Mouse (Mus musculus) kidney, embryonic 16.5 days (tissue): ENCODE measurements around the gene Zbed3. TPM values are rescaled to one million over a fixed set of nuclear protein-coding genes. Genes with fewer than 3 reads are reported as not detected.

Source experiments
- ATAC-seq: fragments of 200-750 bp; cut with Nextera tagmentation; 2 replicates; pipeline ENCODE4 v1.8.0; 2017; ENCODE audit warnings: moderate TSS enrichment; ENCODE audit not compliant: low FRiP score, low TSS enrichment
- H3K27ac ChIP-seq: fragments of 300-500 bp; sonication (generic); 2 replicates; pipeline ENCODE4 v1.5.1; 2014; ENCODE audit warnings: low read length
- H3K27me3 ChIP-seq: fragments of 300-500 bp; sonication (generic); 2 replicates; pipeline ENCODE4 v1.6.1; 2014; ENCODE audit warnings: low read length, control low read depth, mixed read lengths; ENCODE audit not compliant: insufficient read depth
- H3K36me3 ChIP-seq: fragments of 300-500 bp; sonication (generic); 2 replicates; pipeline ENCODE4 v1.6.1; 2014; ENCODE audit warnings: low read length, control low read depth, mixed read lengths; ENCODE audit not compliant: insufficient read depth
- H3K4me1 ChIP-seq: fragments of 300-500 bp; sonication (generic); 2 replicates; pipeline ENCODE4 v1.6.1; 2014; ENCODE audit warnings: low read length, control low read depth, mixed read lengths; ENCODE audit not compliant: insufficient read depth
- H3K4me2 ChIP-seq: fragments of 300-500 bp; sonication (generic); replicated peaks from 2 replicates; pipeline ENCODE4 v1.6.1; 2014; ENCODE audit warnings: low read depth, low read length
- H3K4me3 ChIP-seq: fragments of 300-500 bp; sonication (generic); 2 replicates; pipeline ENCODE4 v1.5.1; 2014; ENCODE audit warnings: mild to moderate bottlenecking, low read length
- H3K9ac ChIP-seq: fragments of 300-500 bp; sonication (generic); replicated peaks from 2 replicates; pipeline ENCODE4 v1.6.1; 2014; ENCODE audit warnings: low read length
- H3K9me3 ChIP-seq: fragments of 300-500 bp; sonication (generic); 2 replicates; pipeline ENCODE4 v1.6.1; 2016; ENCODE audit warnings: low read length, control low read depth
- WGBS: fragments of 180-500 bp; shearing (Covaris S2); extraction: QIAGEN DNeasy Blood & Tissue Kit; methylation state at CpG from one replicate; pipeline ENCODE4 v1.1.7; 2014; 5-methylcytosine and 5-hydroxymethylcytosine counted together
- polyA plus RNA-seq: library from polyadenylated mRNA; unstranded; fragments of >200 nt; fragmentation: Nextera tagmentation; extraction: Ambion mirVana; gene quantifications from 2 replicates; pipeline ENCODE4 v1.2.1, GENCODE M21; 2015

The Zbed3 gene
- polyA plus RNA-seq, 1 experiment from 2014 or later, result 77.8 TPM

GRCm38 (mm10) chr13:95312016-95312415 is 11.4 kb upstream of the Zbed3 start:
- H3K27me3 ChIP-seq, result no peaks in the 10 kb centered on the region
- H3K27ac ChIP-seq, result no peak overlapping the region
- no peaks in the 10 kb centered on the region for H3K36me3 ChIP-seq
- no peak for ATAC-seq
- no peak overlapping the region for H3K9ac ChIP-seq
- no peak overlapping the region for H3K4me2 ChIP-seq
- no peak overlapping the region for H3K4me3 ChIP-seq
- H3K9me3 ChIP-seq, result no peaks in the 10 kb centered on the region; the same call in 1 of the 2 replicates
- 80% methylated on average over 6 of the region's 6 CpGs for WGBS
- peaks cover 6% of the 10 kb centered on the region for H3K4me1 ChIP-seq

- Histone ChIP-seq H3K4me2 (no peak overlapping the region), H3K4me3 (no peak overlapping the region), H3K9ac (no peak overlapping the region), H3K36me3 (no peaks in the 10 kb centered on the region), H3K4me1 (peaks cover 21% of the 10 kb centered on the region; the same call in 1 of the 2 replicates), H3K27ac (peak overlapping the region; percentile 89), H3K9me3 (no peaks in the 10 kb centered on the region), H3K27me3 (no peaks in the 10 kb centered on the region)
- WGBS, result 67% methylated on average over 6 of the region's 6 CpGs
- no peak; the same call in 1 of the 2 replicates for ATAC-seq
Measured at GRCm38 (mm10) chr13:95319153-95319552, 4.3 kb upstream of the Zbed3 start.

DNA sequence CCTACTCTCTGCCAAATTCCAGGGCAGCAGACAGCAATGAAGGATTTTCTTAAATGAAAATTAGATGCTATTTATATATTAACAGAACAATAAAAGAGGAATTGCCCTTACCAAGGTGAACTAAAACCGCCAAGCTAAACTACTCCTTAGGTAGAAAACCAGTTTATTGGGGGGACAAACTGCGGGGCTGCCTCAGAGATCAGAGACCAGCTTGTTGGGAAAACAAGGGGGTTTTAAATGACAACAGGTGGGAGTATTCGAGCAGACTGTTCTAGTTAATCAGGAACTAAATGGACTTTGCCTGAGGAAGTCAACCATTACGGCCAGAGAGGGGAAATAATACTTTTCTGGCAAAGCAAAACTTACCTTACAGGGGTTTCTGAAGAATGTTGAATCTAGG is 3.0 kb upstream of the Zbed3 start:
- no peak for ATAC-seq
- no peaks in the 10 kb centered on the region for H3K36me3 ChIP-seq
- H3K4me3 ChIP-seq, result no peak overlapping the region
- H3K27ac ChIP-seq, result peak overlapping the region; percentile 86
- H3K27me3 ChIP-seq, result no peaks in the 10 kb centered on the region
- no peaks in the 10 kb centered on the region for H3K9me3 ChIP-seq
- H3K4me1 ChIP-seq, result peaks cover 20% of the 10 kb centered on the region; the same call in 1 of the 2 replicates
- no peak overlapping the region for H3K4me2 ChIP-seq
- H3K9ac ChIP-seq, result no peak overlapping the region
- 11% methylated on average over 4 of the region's 4 CpGs for WGBS

DNA sequence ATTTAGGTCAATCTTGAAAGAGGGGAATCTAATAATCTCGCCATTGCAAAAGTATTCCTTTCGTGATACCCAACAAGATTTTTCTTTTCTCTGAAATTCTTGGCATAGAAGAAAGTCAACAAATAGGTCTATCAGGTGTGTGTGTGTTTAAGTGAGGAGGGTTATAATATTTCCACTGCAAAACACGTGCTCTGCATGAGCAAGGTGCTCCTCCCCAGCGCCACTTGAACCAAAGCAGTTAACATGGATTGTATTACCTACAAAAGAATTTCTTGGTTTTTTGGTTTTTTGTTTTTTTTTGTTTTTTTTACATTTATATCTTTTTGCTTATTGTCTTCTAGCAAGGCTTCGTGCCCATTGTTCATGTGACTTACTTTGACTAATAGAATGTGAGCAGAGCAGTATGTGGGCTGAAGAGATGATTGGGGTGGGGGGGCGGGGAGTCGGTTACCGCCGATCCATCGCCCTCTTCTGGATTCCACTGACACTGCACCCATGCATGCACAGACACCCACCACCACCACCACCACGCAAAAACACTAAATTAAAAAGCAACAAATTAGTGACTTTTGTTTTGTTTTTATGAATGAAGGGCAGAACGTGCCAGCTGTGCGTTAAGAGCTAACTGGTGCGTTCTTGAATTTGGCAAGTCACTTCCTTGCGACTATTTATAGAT is 676 bp downstream of the Zbed3 start:
- H3K9ac ChIP-seq, result peak overlapping the region; percentile 98
- H3K27me3 ChIP-seq, result no peaks in the 10 kb centered on the region
- 24% methylated on average over 15 of the region's 15 CpGs for WGBS
- H3K27ac ChIP-seq, result peak overlapping the region; percentile 100
- no peaks in the 10 kb centered on the region for H3K9me3 ChIP-seq
- H3K4me1 ChIP-seq, result peaks cover 44% of the 10 kb centered on the region
- H3K4me3 ChIP-seq, result peak overlapping the region; percentile 85
- H3K36me3 ChIP-seq, result no peaks in the 10 kb centered on the region
- ATAC-seq, result no peak
- H3K4me2 ChIP-seq, result peak overlapping the region; percentile 74

GRCm38 (mm10) chr13:95324626-95325079 is 1.2 kb downstream of the Zbed3 start:
- 0% methylated on average over 22 of the region's 22 CpGs for WGBS
- H3K4me1 ChIP-seq, result peaks cover 46% of the 10 kb centered on the region
- H3K4me2 ChIP-seq, result peak overlapping the region; percentile 74
- no peaks in the 10 kb centered on the region for H3K27me3 ChIP-seq
- H3K27ac ChIP-seq, result peak overlapping the region; percentile 100
- H3K4me3 ChIP-seq, result peak overlapping the region; percentile 85
- peak overlapping the region; percentile 98 for H3K9ac ChIP-seq
- ATAC-seq, result peak; percentile 14
- H3K9me3 ChIP-seq, result no peaks in the 10 kb centered on the region
- H3K36me3 ChIP-seq, result no peaks in the 10 kb centered on the region

GRCm38 (mm10) chr13:95325080-95325906 is 1.9 kb downstream of the Zbed3 start:
- H3K9me3 ChIP-seq, result no peaks in the 10 kb centered on the region
- no peaks in the 10 kb centered on the region for H3K27me3 ChIP-seq
- H3K4me2 ChIP-seq, result peak overlapping the region; percentile 74
- H3K4me1 ChIP-seq, result peaks cover 42% of the 10 kb centered on the region
- peak overlapping the region; percentile 85 for H3K4me3 ChIP-seq
- ATAC-seq, result peak; percentile 83
- H3K36me3 ChIP-seq, result no peaks in the 10 kb centered on the region
- peak overlapping the region; percentile 98 for H3K9ac ChIP-seq
- WGBS, result under 1% methylated on average over 63 of the region's 63 CpGs
- peak overlapping the region; percentile 100 for H3K27ac ChIP-seq

DNA sequence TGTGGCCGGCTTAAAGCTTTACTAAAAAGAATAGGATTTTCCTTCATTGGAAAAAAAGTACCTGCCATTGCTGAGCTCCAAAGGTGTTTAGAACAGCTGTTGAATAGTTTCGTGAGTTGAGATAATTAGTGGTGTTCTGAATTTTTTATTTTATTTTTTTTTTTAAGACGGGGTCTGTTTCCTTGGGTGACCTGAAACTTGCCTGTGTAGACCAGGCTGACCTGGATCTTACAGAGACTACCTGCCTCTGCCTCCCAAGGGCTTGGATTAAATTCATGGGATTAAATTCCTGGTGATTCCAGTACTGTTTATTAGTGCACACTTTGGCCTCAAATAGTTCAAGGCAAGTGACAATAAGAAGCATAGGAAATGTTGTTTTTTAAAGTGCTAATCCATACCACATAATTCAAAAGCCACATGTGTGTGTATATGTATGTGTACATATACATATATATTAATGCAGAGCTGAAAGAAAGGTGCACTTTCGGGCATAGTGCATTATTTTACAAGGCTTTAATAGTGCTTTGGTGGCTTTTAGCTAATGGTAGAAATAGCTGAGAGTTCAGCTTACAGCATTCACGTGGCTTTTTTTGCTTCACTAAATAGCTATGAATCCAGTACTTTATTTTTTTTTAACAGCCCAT is 2.6 kb downstream of the Zbed3 start:
- Histone ChIP-seq H3K4me1 (peaks cover 44% of the 10 kb centered on the region), H3K27me3 (no peaks in the 10 kb centered on the region), H3K36me3 (no peaks in the 10 kb centered on the region), H3K27ac (peak overlapping the region; percentile 100), H3K9ac (peak overlapping the region; percentile 98), H3K4me3 (peak overlapping the region; percentile 85), H3K9me3 (no peaks in the 10 kb centered on the region), H3K4me2 (peak overlapping the region; percentile 74)
- WGBS, result 4% methylated on average over 5 of the region's 5 CpGs
- ATAC-seq, result no peak

GRCm38 (mm10) chr13:95326611-95327344 is 3.4 kb downstream of the Zbed3 start:
- 2% methylated on average over 21 of the region's 21 CpGs for WGBS
- Histone ChIP-seq H3K27ac (peak overlapping the region; percentile 100), H3K4me2 (peak overlapping the region; percentile 74), H3K27me3 (no peaks in the 10 kb centered on the region), H3K4me3 (peak overlapping the region; percentile 85), H3K4me1 (peaks cover 45% of the 10 kb centered on the region), H3K9me3 (no peaks in the 10 kb centered on the region), H3K36me3 (peaks cover 4% of the 10 kb centered on the region; the same call in 1 of the 2 replicates), H3K9ac (peak overlapping the region; percentile 98)
- ATAC-seq, result peak; percentile 73

- H3K27ac ChIP-seq, result peak overlapping the region; percentile 100
- ATAC-seq, result no peak
- peaks cover 48% of the 10 kb centered on the region for H3K4me1 ChIP-seq
- no peaks in the 10 kb centered on the region for H3K27me3 ChIP-seq
- WGBS, result 7% methylated on average over 5 of the region's 5 CpGs
- peaks cover 4% of the 10 kb centered on the region; the same call in 1 of the 2 replicates for H3K36me3 ChIP-seq
- no peaks in the 10 kb centered on the region for H3K9me3 ChIP-seq
- peak overlapping the region; percentile 98 for H3K9ac ChIP-seq
- H3K4me2 ChIP-seq, result peak overlapping the region; percentile 74
- peak overlapping the region; percentile 85 for H3K4me3 ChIP-seq
Measured at GRCm38 (mm10) chr13:95327345-95327741, 3.9 kb downstream of the Zbed3 start.
